In the genomic region with DNA sequence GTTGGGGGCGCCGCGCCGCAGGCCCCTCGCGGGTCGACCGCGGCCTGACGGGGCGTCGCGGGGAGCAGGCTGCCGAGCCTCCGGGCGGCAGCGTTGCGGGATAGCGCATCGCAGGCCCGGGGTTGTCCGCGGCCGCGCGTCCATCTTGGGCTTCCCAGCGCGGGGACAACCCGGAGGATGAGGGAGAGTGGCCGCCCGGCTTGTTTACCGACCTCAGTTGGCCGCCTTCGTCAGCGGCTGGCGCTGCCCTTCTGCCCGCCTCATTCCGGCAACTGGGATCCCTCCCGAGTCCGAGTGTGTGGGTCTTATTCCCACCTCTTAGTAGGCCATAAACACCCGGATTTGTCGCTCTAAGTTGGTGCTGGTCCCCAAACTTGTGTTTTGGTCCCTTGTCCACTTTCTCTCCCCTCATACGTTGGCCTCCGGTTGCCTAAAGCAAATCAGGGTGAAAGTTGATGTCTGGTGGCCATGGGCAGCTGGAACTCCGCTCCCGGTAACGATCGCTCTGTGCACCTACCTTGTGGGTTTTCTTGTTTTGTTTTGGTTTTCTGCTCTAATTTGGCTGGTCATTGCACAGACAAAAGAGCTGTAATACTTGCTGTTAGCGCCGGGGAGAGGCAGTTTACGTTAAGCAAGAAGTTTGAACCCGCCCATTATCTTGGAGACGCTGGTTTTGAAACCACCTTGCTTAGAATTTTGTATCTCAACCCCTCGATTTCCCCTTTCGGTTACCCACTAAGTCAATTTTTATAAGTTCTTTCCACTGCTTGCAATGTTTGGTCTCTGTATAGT, we compare ENCODE assay signal across 7 mouse cellular contexts. TPM values are rescaled to one million over a fixed set of nuclear protein-coding genes. Genes with fewer than 3 reads are reported as not detected.
DNase-seq lines count a peak whose midpoint lies in the region; ATAC-seq and TF ChIP-seq lines count a peak whose summit lies in the region.

No protein-coding gene starts in this region.

- no peaks in the 10 kb centered on the region for H3K9me3 ChIP-seq in hindbrain, embryonic 14.5 days (ENCODE audit: control insufficient read depth, low read length)

- H3K36me3 ChIP-seq in hindbrain, embryonic 14.5 days (replicated peaks; ENCODE audit: control insufficient read depth, insufficient read depth) = no peaks in the 10 kb centered on the region

- H3K9ac ChIP-seq in hindbrain, embryonic 14.5 days = peak overlapping the region; percentile 92

- no peak for ATAC-seq in hindbrain, embryonic 14.5 days (ENCODE audit: low FRiP score)

- TF ChIP-seq CTCF in gastrocnemius, adult 2 months (IDR thresholded peaks at IDR 0.05) = no peak

- peak; percentile 60 for DNase-seq in ZHBTc4 (ENCODE audit: low read depth, low spot score)
- DNase-seq in cerebellum, postnatal 10 days = peak; percentile 63 to 74
- DNase-seq in gastrocnemius, adult 2 months = peak; percentile 81
- peak; percentile 26 for DNase-seq in hindbrain, embryonic 14.5 days (ENCODE audit: low spot score)
- DNase-seq in left cerebral cortex, postnatal 4 days = peak; percentile 38
- DNase-seq in mesoderm, embryonic 11.5 days (ENCODE audit: low read depth, low spot score) = peak; percentile 35
- DNase-seq in right cerebral cortex, postnatal 25 days = peak; percentile 38

- H3K4me3 ChIP-seq in gastrocnemius, adult 2 months = peak overlapping the region; percentile 95
- peak overlapping the region; percentile 62 for H3K4me3 ChIP-seq in hindbrain, embryonic 14.5 days (replicated peaks; ENCODE audit: low read length)

- peaks cover 23% of the 10 kb centered on the region for H3K4me1 ChIP-seq in hindbrain, embryonic 14.5 days (replicated peaks; ENCODE audit: control insufficient read depth, insufficient read depth, low read length)

- peak overlapping the region; percentile 99 for H3K27ac ChIP-seq in gastrocnemius, adult 2 months
- peak overlapping the region; percentile 98 for H3K27ac ChIP-seq in hindbrain, embryonic 14.5 days

- peak overlapping the region; percentile 77 for H3K4me2 ChIP-seq in hindbrain, embryonic 14.5 days (replicated peaks)

- intact Hi-C loops in gastrocnemius, adult 2 months (cut with DNase I) = loop anchor here (2.0 kb wide), 1 partner anchor 65 kb away; no protein-coding TSS in a partner anchor
- intact Hi-C loops in left cerebral cortex, postnatal 4 days (cut with DNase I) = no loop called here

- under 1% methylated on average over 49 of the region's 55 CpGs for WGBS in hindbrain, embryonic 14.5 days

- H3K27me3 ChIP-seq in hindbrain, embryonic 14.5 days (ENCODE audit: control insufficient read depth, insufficient read depth, low read length) = no peaks in the 10 kb centered on the region

RNA-seq across cellular contexts. Expression of a gene that starts 0.8 kb away (rescaled TPM):
- 10 to 100 TPM; 47.0 to 54.5 TPM for total RNA-seq in gastrocnemius, adult 2 months (2021)
- 32.6 and 32.8 TPM in 2 replicates for polyA plus RNA-seq in hindbrain, embryonic 14.5 days (2014; fragmentation: Nextera tagmentation; extraction: Ambion mirVana)
- total RNA-seq in left cerebral cortex, postnatal 4 days (2021) = 10 to 100 TPM; 55.0 to 58.3 TPM

Comparison
In these comparisons a context has a peak if more than half of its experiments do, and no peak if none do; other contexts are left out.
1. DNase-seq: peak in every context shown above with its lines; median percentile 81 in gastrocnemius, adult 2 months; 68 in cerebellum, postnatal 10 days; 60 in ZHBTc4; 38 in left cerebral cortex, postnatal 4 days; 38 in right cerebral cortex, postnatal 25 days; 35 in mesoderm, embryonic 11.5 days; 26 in hindbrain, embryonic 14.5 days.